Mouse (Mus musculus): Measurements from ENCODE around the gene Gpr108. TPM values are rescaled to one million over a fixed set of nuclear protein-coding genes. Genes with fewer than 3 reads are reported as not detected.
"Not testable (repeated sequence)": the region's sequence is repeated elsewhere in the genome, so short reads cannot be mapped to it uniquely, and the experiment has no call there.

Gpr108 gene
- polyA plus RNA-seq, 1 experiment: 44.0 TPM

DNA sequence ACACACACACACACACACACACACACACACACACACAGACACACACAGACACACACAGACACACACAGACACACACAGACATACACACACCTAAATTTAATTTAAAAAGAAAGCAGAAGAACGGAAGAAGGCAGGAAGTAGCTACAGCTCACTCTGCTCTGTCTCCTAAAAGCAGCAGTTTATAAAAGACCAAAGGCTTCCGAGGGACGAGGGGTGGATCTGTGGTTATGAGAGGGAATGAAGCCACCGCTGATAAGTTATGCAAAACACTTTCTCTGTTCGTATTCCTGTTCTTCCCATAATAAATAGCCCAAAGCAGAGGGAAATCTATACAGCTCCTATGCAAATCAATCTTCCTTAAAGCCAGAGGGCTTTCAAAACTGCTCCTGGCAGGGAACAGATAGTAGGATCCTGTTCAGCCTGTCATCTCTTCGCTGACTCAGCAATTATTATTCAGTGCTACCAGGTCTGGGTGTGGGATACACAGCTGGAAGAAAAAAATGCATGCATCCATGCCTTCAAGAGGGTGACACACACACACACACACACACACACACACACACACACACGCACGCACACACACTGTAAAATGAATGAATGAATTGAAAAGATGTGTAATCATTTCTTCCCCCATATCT, 38.6 kb upstream of the Gpr108 start:
- Histone ChIP-seq H3K27ac (ENCODE audit: insufficient read depth, low read length) (no peak overlapping the region), H3K27me3 (ENCODE audit: control insufficient read depth, insufficient read depth, low read length) (no peaks in the 10 kb centered on the region), H3K4me1 (ENCODE audit: control insufficient read depth, insufficient read depth, low read length) (no peaks in the 10 kb centered on the region), H3K4me3 (replicated peaks; ENCODE audit: insufficient read depth, low read depth, low read length) (no peak overlapping the region)
- WGBS: 78% methylated on average over 8 of the region's 8 CpGs
- no peak for TF ChIP-seq POLR2A (IDR thresholded peaks at IDR 0.05; ENCODE audit: borderline replicate concordance, insufficient read depth, low read length)
- no peak for TF ChIP-seq CTCF (IDR thresholded peaks at IDR 0.05; ENCODE audit: borderline replicate concordance, insufficient read depth, low read depth, low read length)
- DNase-seq: no peak

DNA sequence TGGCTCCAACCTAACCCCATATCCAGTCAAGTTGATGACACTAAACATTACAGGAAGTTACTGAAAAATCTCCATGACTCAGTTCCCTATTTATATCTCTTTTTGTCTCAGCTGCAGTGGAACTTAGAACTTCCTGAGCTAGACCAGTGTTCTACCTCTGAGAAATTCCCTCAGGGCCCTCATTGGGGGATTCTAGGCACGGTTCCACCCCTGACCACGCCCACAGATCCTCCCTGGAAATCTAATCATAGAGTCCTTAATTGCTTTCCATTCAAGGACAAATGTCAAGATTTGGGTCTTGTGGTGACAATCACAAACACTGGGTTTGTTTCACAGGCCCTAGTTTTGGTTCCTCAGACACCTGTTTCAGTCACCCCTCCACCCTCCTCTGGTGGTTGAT, 36.8 kb upstream of the Gpr108 start:
- no peak overlapping the region for H3K27ac ChIP-seq (ENCODE audit: insufficient read depth, low read length)
- no peaks in the 10 kb centered on the region for H3K27me3 ChIP-seq (ENCODE audit: control insufficient read depth, insufficient read depth, low read length)
- no peak for TF ChIP-seq POLR2A (IDR thresholded peaks at IDR 0.05; ENCODE audit: borderline replicate concordance, insufficient read depth, low read length)
- no peak for TF ChIP-seq CTCF (IDR thresholded peaks at IDR 0.05; ENCODE audit: borderline replicate concordance, insufficient read depth, low read depth, low read length)
- no peak overlapping the region for H3K4me3 ChIP-seq (replicated peaks; ENCODE audit: insufficient read depth, low read depth, low read length)
- no peak for DNase-seq
- WGBS: 50% methylated on average over 2 of the region's 2 CpGs
- H3K4me1 ChIP-seq (ENCODE audit: control insufficient read depth, insufficient read depth, low read length): no peaks in the 10 kb centered on the region

DNA sequence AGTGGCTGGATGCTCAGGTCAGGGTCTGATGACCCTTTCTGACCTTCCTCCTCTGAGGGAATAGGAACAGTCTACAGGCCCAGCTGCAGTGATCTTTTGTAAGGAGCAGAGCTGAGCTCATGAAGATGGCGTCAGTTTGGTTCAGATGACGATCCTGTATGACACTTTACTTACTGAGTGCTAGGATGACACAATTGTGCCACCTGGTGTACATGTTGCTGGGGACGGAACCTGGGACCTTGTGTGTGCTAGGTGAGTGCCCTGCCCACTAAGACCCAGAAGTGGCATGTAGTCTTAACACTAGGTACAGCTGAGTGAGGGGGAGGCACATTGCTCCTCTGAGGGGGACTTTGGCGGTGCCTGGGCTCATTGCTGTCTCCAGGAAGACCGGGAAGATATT, 35.7 kb upstream of the Gpr108 start:
- no peaks in the 10 kb centered on the region for H3K4me1 ChIP-seq (ENCODE audit: control insufficient read depth, insufficient read depth, low read length)
- DNase-seq: no peak
- H3K4me3 ChIP-seq (replicated peaks; ENCODE audit: insufficient read depth, low read depth, low read length): no peak overlapping the region
- WGBS: 68% methylated on average over 5 of the region's 5 CpGs
- no peak for TF ChIP-seq CTCF (IDR thresholded peaks at IDR 0.05; ENCODE audit: borderline replicate concordance, insufficient read depth, low read depth, low read length)
- no peak for TF ChIP-seq POLR2A (IDR thresholded peaks at IDR 0.05; ENCODE audit: borderline replicate concordance, insufficient read depth, low read length)
- no peak overlapping the region for H3K27ac ChIP-seq (ENCODE audit: insufficient read depth, low read length)
- H3K27me3 ChIP-seq (ENCODE audit: control insufficient read depth, insufficient read depth, low read length): no peaks in the 10 kb centered on the region

DNA sequence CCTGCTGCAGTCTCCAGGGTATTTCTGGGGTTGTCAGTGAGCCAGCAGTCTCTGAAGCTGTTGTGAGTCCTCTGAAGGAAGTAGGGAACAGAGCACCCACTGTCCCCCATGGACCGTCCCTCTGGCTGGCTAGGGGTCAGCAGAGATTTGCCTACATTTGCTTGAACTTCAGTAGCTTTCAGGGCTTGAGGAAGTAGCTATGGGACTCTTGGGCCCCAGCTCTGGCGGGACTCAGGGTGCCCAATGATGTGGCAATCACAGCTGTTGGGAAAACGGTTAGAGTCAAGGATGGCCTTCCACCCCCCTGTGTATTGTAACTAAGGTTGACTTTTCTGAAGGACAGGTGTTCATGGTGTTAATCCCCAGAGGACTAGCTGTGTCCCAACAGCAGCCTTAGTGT, 32.2 kb upstream of the Gpr108 start:
- WGBS: 70% methylated on average over 3 of the region's 3 CpGs

DNA sequence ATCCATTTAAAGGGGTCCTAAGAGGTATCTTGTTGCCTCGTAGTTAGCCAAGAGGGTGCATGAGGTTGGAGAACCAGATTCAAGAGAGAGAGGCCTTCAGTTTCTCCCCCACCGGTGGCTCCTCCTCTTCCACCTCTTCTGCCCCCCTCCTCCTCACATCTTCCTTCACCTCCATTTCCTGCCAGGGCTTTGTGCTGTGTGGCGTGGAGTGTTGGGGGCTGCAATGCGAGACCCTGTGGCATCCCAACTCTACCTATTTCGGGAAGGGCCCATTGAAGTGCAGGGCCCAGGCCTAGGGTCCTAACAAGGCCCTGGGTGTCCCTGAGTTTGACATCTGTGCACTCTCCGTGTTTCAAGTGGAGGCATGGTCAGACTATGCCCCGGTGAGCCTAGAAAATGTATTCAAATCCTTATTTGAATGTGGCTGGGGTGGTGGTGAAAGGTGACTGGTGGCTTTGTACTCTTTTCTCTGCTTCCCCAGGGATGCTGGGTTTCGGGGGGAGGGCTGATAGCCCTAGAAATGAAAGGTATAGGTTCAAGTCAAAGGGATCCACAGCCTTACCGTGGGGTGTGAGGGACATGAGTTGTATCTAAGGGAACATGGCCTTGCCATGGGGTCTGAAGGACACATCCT, 31.5 kb upstream of the Gpr108 start:
- Histone ChIP-seq H3K27me3 (ENCODE audit: control insufficient read depth, insufficient read depth, low read length) (no peaks in the 10 kb centered on the region), H3K4me1 (ENCODE audit: control insufficient read depth, insufficient read depth, low read length) (no peaks in the 10 kb centered on the region), H3K4me3 (replicated peaks; ENCODE audit: insufficient read depth, low read depth, low read length) (no peak overlapping the region), H3K27ac (ENCODE audit: insufficient read depth, low read length) (no peak overlapping the region)
- whole genome bisulfite sequencing: 57% methylated on average over 9 of the region's 9 CpGs
- no peak for DNase-seq
- TF ChIP-seq CTCF (IDR thresholded peaks at IDR 0.05; ENCODE audit: borderline replicate concordance, insufficient read depth, low read depth, low read length) (no peak), POLR2A (IDR thresholded peaks at IDR 0.05; ENCODE audit: borderline replicate concordance, insufficient read depth, low read length) (no peak)

More for the DNA sequence above, 32.2 kb upstream of the Gpr108 start:
- H3K4me3 ChIP-seq (replicated peaks; ENCODE audit: insufficient read depth, low read depth, low read length): no peak overlapping the region
- DNase-seq: no peak
- H3K27ac ChIP-seq (ENCODE audit: insufficient read depth, low read length): no peak overlapping the region
- no peaks in the 10 kb centered on the region for H3K27me3 ChIP-seq (ENCODE audit: control insufficient read depth, insufficient read depth, low read length)
- no peak for TF ChIP-seq CTCF (IDR thresholded peaks at IDR 0.05; ENCODE audit: borderline replicate concordance, insufficient read depth, low read depth, low read length)
- TF ChIP-seq POLR2A (IDR thresholded peaks at IDR 0.05; ENCODE audit: borderline replicate concordance, insufficient read depth, low read length): no peak
- no peaks in the 10 kb centered on the region for H3K4me1 ChIP-seq (ENCODE audit: control insufficient read depth, insufficient read depth, low read length)

DNA sequence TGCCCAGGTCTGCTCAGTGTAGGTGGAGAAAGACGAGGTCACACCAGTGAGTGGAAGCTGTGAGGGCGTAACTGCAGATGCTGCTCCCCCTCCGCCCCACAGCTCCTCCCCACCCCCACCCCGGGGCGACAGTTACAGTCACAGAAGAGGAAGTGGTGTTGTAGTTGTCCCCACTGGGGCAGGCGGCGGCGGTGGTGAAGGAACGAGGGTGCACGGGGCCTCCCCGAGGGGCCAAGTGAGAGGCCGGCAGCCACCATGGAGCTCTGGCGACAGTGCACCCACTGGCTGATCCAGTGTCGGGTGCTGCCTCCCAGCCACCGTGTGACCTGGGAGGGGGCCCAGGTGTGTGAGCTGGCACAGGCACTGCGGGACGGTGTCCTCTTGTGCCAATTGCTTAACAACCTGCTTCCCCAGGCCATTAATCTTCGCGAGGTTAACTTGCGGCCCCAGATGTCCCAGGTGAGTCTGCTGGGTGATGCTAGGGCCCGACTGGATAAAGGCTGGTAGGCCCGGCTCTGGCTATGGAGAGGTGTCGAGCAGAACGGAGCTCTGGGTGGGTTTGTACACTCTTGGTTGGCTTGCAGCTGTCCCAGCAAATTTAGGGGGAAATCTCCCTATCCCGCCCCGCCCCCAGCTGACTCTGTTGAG, 30.8 kb upstream of the Gpr108 start, which contains the start of gene Vav1:
Gene Vav1 (plus strand): TSS at position 158 of the 648 bp plus-strand sequence.
- DNase-seq: no peak
- TF ChIP-seq POLR2A (IDR thresholded peaks at IDR 0.05; ENCODE audit: borderline replicate concordance, insufficient read depth, low read length) (no peak), CTCF (IDR thresholded peaks at IDR 0.05; ENCODE audit: borderline replicate concordance, insufficient read depth, low read depth, low read length) (no peak)
- no peaks in the 10 kb centered on the region for H3K4me1 ChIP-seq (ENCODE audit: control insufficient read depth, insufficient read depth, low read length)
- H3K27me3 ChIP-seq (ENCODE audit: control insufficient read depth, insufficient read depth, low read length): no peaks in the 10 kb centered on the region
- WGBS: 71% methylated on average over 26 of the region's 26 CpGs
- no peak within 1 kb of the TSS for H3K27ac ChIP-seq (ENCODE audit: insufficient read depth, low read length)
- H3K4me3 ChIP-seq (replicated peaks; ENCODE audit: insufficient read depth, low read depth, low read length): no peak within 1 kb of the TSS

DNA sequence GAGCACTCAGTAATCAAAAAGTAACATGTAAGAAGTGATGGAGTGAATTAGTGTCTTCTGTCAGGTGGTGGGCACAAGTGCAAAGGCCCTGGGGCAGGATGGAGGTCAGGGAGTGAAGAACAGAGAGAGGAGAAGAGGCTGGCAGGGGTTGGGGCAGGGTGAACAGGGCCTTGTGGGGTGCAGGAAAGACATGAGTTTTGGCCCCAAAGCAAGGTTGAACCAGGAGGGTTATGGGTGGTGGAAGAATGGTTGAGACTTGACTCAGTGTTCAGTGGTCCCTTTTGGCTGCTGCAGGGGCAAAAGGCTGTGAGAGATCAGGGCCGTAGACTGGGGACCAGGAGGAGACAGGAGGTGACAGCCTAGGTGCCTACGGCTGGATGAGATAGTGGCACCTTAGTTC, 30.3 kb upstream of the Gpr108 start:
- no peak for DNase-seq
- no peaks in the 10 kb centered on the region for H3K27me3 ChIP-seq (ENCODE audit: control insufficient read depth, insufficient read depth, low read length)
- H3K4me1 ChIP-seq (ENCODE audit: control insufficient read depth, insufficient read depth, low read length): no peaks in the 10 kb centered on the region
- H3K4me3 ChIP-seq (replicated peaks; ENCODE audit: insufficient read depth, low read depth, low read length): no peak overlapping the region
- TF ChIP-seq POLR2A (IDR thresholded peaks at IDR 0.05; ENCODE audit: borderline replicate concordance, insufficient read depth, low read length) (no peak), CTCF (IDR thresholded peaks at IDR 0.05; ENCODE audit: borderline replicate concordance, insufficient read depth, low read depth, low read length) (no peak)
- WGBS: 85% methylated on average over 2 of the region's 2 CpGs
- no peak overlapping the region for H3K27ac ChIP-seq (ENCODE audit: insufficient read depth, low read length)

DNA sequence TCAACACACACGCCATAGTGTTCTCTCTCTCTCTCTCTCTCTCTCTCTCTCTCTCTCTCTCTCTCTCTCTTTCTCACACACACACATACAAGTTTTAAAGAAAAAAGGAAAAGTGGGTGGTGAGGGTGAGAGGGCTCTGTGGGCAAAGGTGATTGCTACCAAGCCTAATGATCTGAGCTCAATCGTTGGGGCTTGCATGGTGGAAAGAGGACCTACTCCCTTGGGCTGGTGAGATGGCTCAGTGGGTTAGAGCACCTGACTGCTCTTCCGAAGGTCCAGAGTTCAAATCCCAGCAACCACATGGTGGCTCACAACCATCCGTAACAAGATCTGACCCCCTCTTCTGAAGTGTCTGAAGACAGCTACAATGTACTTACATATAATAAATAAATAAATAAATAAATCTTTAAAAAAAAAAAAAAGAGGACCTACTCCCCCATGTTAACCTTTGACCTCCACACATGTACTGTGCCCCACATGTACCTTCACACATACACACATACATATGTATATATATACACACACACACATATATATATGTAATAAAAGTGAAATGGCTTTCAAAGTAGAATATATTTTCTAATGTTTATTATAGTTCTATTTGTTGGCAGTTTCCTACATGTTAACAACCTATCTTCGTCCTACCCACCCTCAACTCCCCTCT, 29.5 kb upstream of the Gpr108 start:
- WGBS: 84% methylated on average over 5 of the region's 5 CpGs

More for the DNA sequence above, 29.5 kb upstream of the Gpr108 start:
- not testable (repeated sequence) for DNase-seq; H3K4me3 ChIP-seq (replicated peaks; ENCODE audit: insufficient read depth, low read depth, low read length); H3K27me3 ChIP-seq (ENCODE audit: control insufficient read depth, insufficient read depth, low read length); H3K27ac ChIP-seq (ENCODE audit: insufficient read depth, low read length); H3K4me1 ChIP-seq (ENCODE audit: control insufficient read depth, insufficient read depth, low read length)
